Mouse (Mus musculus) stomach, embryonic 16.5 days (tissue): ENCODE data around the gene Disp2. TPM values are rescaled to one million over a fixed set of nuclear protein-coding genes. Genes with fewer than 3 reads are reported as not detected.

Experiments
- ATAC-seq: fragments of 200-750 bp; cut with Nextera tagmentation; 2 replicates; pipeline ENCODE4 v1.8.0; 2017; ENCODE audit warnings: moderate number of reproducible peaks, moderate TSS enrichment; ENCODE audit not compliant: insufficient read depth, low FRiP score
- H3K27ac ChIP-seq: fragments of 300-500 bp; sonication (generic); 2 replicates; pipeline ENCODE4 v1.5.1; 2014; ENCODE audit warnings: low read length
- H3K27me3 ChIP-seq: fragments of 300-500 bp; sonication (generic); 2 replicates; pipeline ENCODE4 v1.6.1; 2014; ENCODE audit warnings: low read length, control low read depth, mixed read lengths; ENCODE audit not compliant: control insufficient read depth, insufficient read depth
- H3K36me3 ChIP-seq: fragments of 300-500 bp; sonication (generic); 2 replicates; pipeline ENCODE4 v1.6.1; 2014; ENCODE audit warnings: low read length; ENCODE audit not compliant: control insufficient read depth, insufficient read depth
- H3K4me1 ChIP-seq: fragments of 300-500 bp; sonication (generic); 2 replicates; pipeline ENCODE4 v1.6.1; 2014; ENCODE audit warnings: low read length, control low read depth, mixed read lengths; ENCODE audit not compliant: control insufficient read depth, insufficient read depth
- H3K4me2 ChIP-seq: fragments of 300-500 bp; sonication (generic); 2 replicates; pipeline ENCODE4 v1.6.1; 2014; ENCODE audit warnings: low read depth, low read length, mixed read lengths
- H3K4me3 ChIP-seq: fragments of 300-500 bp; sonication (generic); replicated peaks from 2 replicates; pipeline ENCODE4 v1.5.1; 2014; ENCODE audit warnings: mild to moderate bottlenecking, low read length
- H3K9ac ChIP-seq: fragments of 300-500 bp; sonication (generic); 2 replicates; pipeline ENCODE4 v1.6.1; 2014; ENCODE audit warnings: low read length
- H3K9me3 ChIP-seq: fragments of 300-500 bp; sonication (generic); replicated peaks from 2 replicates; pipeline ENCODE4 v1.6.1; 2016; ENCODE audit warnings: low read length, control low read depth; ENCODE audit not compliant: control insufficient read depth
- WGBS: fragments of 180-500 bp; shearing (Covaris S2); extraction: QIAGEN DNeasy Blood & Tissue Kit; methylation state at CpG from one replicate; pipeline ENCODE4 v1.1.7; 2014; 5-methylcytosine and 5-hydroxymethylcytosine counted together
- polyA plus RNA-seq: library from polyadenylated mRNA; unstranded; fragments of >200 nt; fragmentation: Nextera tagmentation; extraction: Ambion mirVana; gene quantifications from 2 replicates; pipeline ENCODE4 v1.2.1, GENCODE M21; 2015

Disp2 gene
- 2.1 and 2.5 TPM in 2 replicates for polyA plus RNA-seq

- H3K4me1 ChIP-seq: 0 out of 2 replicates have a peak, but pooled peaks cover 7% of the 10 kb centered on the region
- WGBS: 11% methylated on average over 39 of the region's 39 CpGs
- H3K9me3 ChIP-seq: no peaks in the 10 kb centered on the region
- no peak within 1 kb of the TSS for H3K27ac ChIP-seq
- H3K4me3 ChIP-seq: peak within 1 kb of the TSS; percentile 45
- H3K9ac ChIP-seq: peak within 1 kb of the TSS; percentile 21
- peak; percentile 87 for ATAC-seq
- H3K27me3 ChIP-seq: no peaks in the 10 kb centered on the region
- H3K36me3 ChIP-seq: no peaks in the 10 kb centered on the region
- peak within 1 kb of the TSS; percentile 75 for H3K4me2 ChIP-seq
These were observed at the start of gene Disp2 for GRCm38 (mm10) chr2:118779504-118780480. Gene Disp2, plus strand, starts transcription at chr2:118779719.

- no peak overlapping the region for H3K4me3 ChIP-seq
- H3K4me2 ChIP-seq: no peak overlapping the region
- H3K9ac ChIP-seq: no peak overlapping the region
- no peak for ATAC-seq
- H3K27me3 ChIP-seq: no peaks in the 10 kb centered on the region; the same call in 1 of the 2 replicates
- H3K9me3 ChIP-seq: no peaks in the 10 kb centered on the region
- 21% methylated on average over 8 of the region's 8 CpGs for WGBS
- H3K36me3 ChIP-seq: no peaks in the 10 kb centered on the region
- no peak overlapping the region for H3K27ac ChIP-seq
- peaks cover 18% of the 10 kb centered on the region for H3K4me1 ChIP-seq
These were observed 49.5 kb upstream of the Disp2 start for GRCm38 (mm10) chr2:118729816-118730621.

- no peaks in the 10 kb centered on the region for H3K36me3 ChIP-seq
- H3K9me3 ChIP-seq: no peaks in the 10 kb centered on the region
- no peak overlapping the region for H3K9ac ChIP-seq
- H3K27me3 ChIP-seq: no peaks in the 10 kb centered on the region; the same call in 1 of the 2 replicates
- H3K4me1 ChIP-seq: peaks cover 18% of the 10 kb centered on the region
- no peak overlapping the region for H3K27ac ChIP-seq
- WGBS: 4% methylated on average over 3 of the region's 3 CpGs
- H3K4me3 ChIP-seq: no peak overlapping the region
- ATAC-seq: peak; percentile 45; the same call in 1 of the 2 replicates
- no peak overlapping the region for H3K4me2 ChIP-seq
These were observed 49.0 kb upstream of the Disp2 start for GRCm38 (mm10) chr2:118730622-118730915.

- Histone ChIP-seq H3K4me1 (peaks cover 18% of the 10 kb centered on the region), H3K36me3 (no peaks in the 10 kb centered on the region), H3K9me3 (no peaks in the 10 kb centered on the region), H3K27ac (no peak overlapping the region), H3K9ac (no peak overlapping the region), H3K4me2 (no peak overlapping the region), H3K4me3 (no peak overlapping the region), H3K27me3 (no peaks in the 10 kb centered on the region; the same call in 1 of the 2 replicates)
- ATAC-seq: no peak
- WGBS: 79% methylated on average over 5 of the region's 5 CpGs
These were observed 47.5 kb upstream of the Disp2 start for GRCm38 (mm10) chr2:118731981-118732380.

- 61% methylated on average over 5 of the region's 5 CpGs for WGBS
- ATAC-seq: no peak
- peaks cover 12% of the 10 kb centered on the region for H3K4me1 ChIP-seq
- no peak overlapping the region for H3K4me2 ChIP-seq
- no peak overlapping the region for H3K4me3 ChIP-seq
- H3K27me3 ChIP-seq: no peaks in the 10 kb centered on the region; the same call in 1 of the 2 replicates
- no peaks in the 10 kb centered on the region for H3K9me3 ChIP-seq
- no peak overlapping the region for H3K9ac ChIP-seq
- no peak overlapping the region for H3K27ac ChIP-seq
- H3K36me3 ChIP-seq: no peaks in the 10 kb centered on the region
These were observed 46.2 kb upstream of the Disp2 start for GRCm38 (mm10) chr2:118733341-118733740.

- Histone ChIP-seq H3K4me1 (peaks cover 3% of the 10 kb centered on the region; the same call in 1 of the 2 replicates), H3K9ac (no peak overlapping the region), H3K4me3 (no peak overlapping the region), H3K4me2 (no peak overlapping the region), H3K27ac (no peak overlapping the region), H3K36me3 (no peaks in the 10 kb centered on the region), H3K9me3 (no peaks in the 10 kb centered on the region), H3K27me3 (peaks cover 6% of the 10 kb centered on the region; the same call in 1 of the 2 replicates)
- ATAC-seq: no peak
- 58% methylated on average over 3 of the region's 3 CpGs for WGBS
These were observed 39.2 kb upstream of the Disp2 start for GRCm38 (mm10) chr2:118740341-118740740.

- no peak for ATAC-seq
- H3K4me3 ChIP-seq: no peak overlapping the region
These were observed 38.3 kb upstream of the Disp2 start for GRCm38 (mm10) chr2:118741183-118741582.

GRCm38 (mm10) chr2:118743261-118743943 is 36.1 kb upstream of the Disp2 start:
- no peaks in the 10 kb centered on the region for H3K9me3 ChIP-seq
- peaks cover 6% of the 10 kb centered on the region; the same call in 1 of the 2 replicates for H3K27me3 ChIP-seq
- H3K4me3 ChIP-seq: no peak overlapping the region
- H3K36me3 ChIP-seq: no peaks in the 10 kb centered on the region
- peaks cover 12% of the 10 kb centered on the region; the same call in 1 of the 2 replicates for H3K4me1 ChIP-seq
- no peak overlapping the region for H3K4me2 ChIP-seq
- no peak overlapping the region for H3K27ac ChIP-seq
- ATAC-seq: no peak
- no peak overlapping the region for H3K9ac ChIP-seq
- 24% methylated on average over 8 of the region's 8 CpGs for WGBS

More at GRCm38 (mm10) chr2:118741183-118741582, 38.3 kb upstream of the Disp2 start:
- H3K27ac ChIP-seq: no peak overlapping the region
- H3K4me2 ChIP-seq: no peak overlapping the region
- H3K9ac ChIP-seq: no peak overlapping the region
- H3K36me3 ChIP-seq: no peaks in the 10 kb centered on the region
- peaks cover 6% of the 10 kb centered on the region; the same call in 1 of the 2 replicates for H3K27me3 ChIP-seq
- H3K4me1 ChIP-seq: peaks cover 3% of the 10 kb centered on the region; the same call in 1 of the 2 replicates
- WGBS: 58% methylated on average over 9 of the region's 9 CpGs
- no peaks in the 10 kb centered on the region for H3K9me3 ChIP-seq
